Mouse (Mus musculus): ENCODE data around the gene Gm20388.

Gene Gm20388

GRCm38 (mm10) chr8:119967435-119967834 lies 56.8 kb downstream of the Gm20388 start:
- DNase-seq, result no peak

- no peak for DNase-seq
These were observed 59.5 kb downstream of the Gm20388 start for GRCm38 (mm10) chr8:119970169-119970568.

GRCm38 (mm10) chr8:119972558-119972957 lies 61.9 kb downstream of the Gm20388 start:
- DNase-seq, result no peak

- no peak for DNase-seq
These were observed 68.2 kb downstream of the Gm20388 start for GRCm38 (mm10) chr8:119978770-119979381.

GRCm38 (mm10) chr8:119981253-119981652 lies 70.6 kb downstream of the Gm20388 start:
- DNase-seq, result no peak

- peak in 1 of 2 experiments; percentile 60 for DNase-seq
These were observed 73.4 kb downstream of the Gm20388 start for GRCm38 (mm10) chr8:119984085-119984484.

GRCm38 (mm10) chr8:119986174-119986573 lies 75.5 kb downstream of the Gm20388 start:
- no peak for DNase-seq

- DNase-seq, result no peak
These were observed 77.4 kb downstream of the Gm20388 start for GRCm38 (mm10) chr8:119988087-119988486.

- peak; percentile 54 to 65 for DNase-seq
These were observed 81.6 kb downstream of the Gm20388 start, which contains the start of gene Crispld2 for GRCm38 (mm10) chr8:119992249-119992648. Gene Crispld2 (plus strand): TSS chr8:119992438.

GRCm38 (mm10) chr8:119994114-119994513 lies 83.5 kb downstream of the Gm20388 start:
- DNase-seq, result no peak

- no peak for DNase-seq
These were observed 83.9 kb downstream of the Gm20388 start for GRCm38 (mm10) chr8:119994556-119994955.

GRCm38 (mm10) chr8:119997266-119997665 lies 86.6 kb downstream of the Gm20388 start:
- DNase-seq, result no peak

- DNase-seq, result no peak
These were observed 89.8 kb downstream of the Gm20388 start for GRCm38 (mm10) chr8:120000461-120000860.

GRCm38 (mm10) chr8:120001712-120002111 lies 91.1 kb downstream of the Gm20388 start:
- peak; percentile 81 to 87 for DNase-seq

- DNase-seq, result peak in 1 of 2 experiments; percentile 53
These were observed 91.7 kb downstream of the Gm20388 start for GRCm38 (mm10) chr8:120002348-120002747.

GRCm38 (mm10) chr8:120004154-120004702 lies 93.6 kb downstream of the Gm20388 start:
- DNase-seq, result peak; percentile 73 to 83

GRCm38 (mm10) chr8:120004705-120005381 lies 94.2 kb downstream of the Gm20388 start:
- DNase-seq, result no peak

- no peak for DNase-seq
These were observed 96.1 kb downstream of the Gm20388 start for GRCm38 (mm10) chr8:120006645-120007160.

GRCm38 (mm10) chr8:120007178-120007577 lies 96.5 kb downstream of the Gm20388 start:
- no peak for DNase-seq

- DNase-seq, result no peak
These were observed 98.6 kb downstream of the Gm20388 start for GRCm38 (mm10) chr8:120009284-120009683.

- no peak for DNase-seq
These were observed 101.8 kb downstream of the Gm20388 start for GRCm38 (mm10) chr8:120012491-120012890.

GRCm38 (mm10) chr8:120012927-120013326 lies 102.3 kb downstream of the Gm20388 start:
- no peak for DNase-seq

GRCm38 (mm10) chr8:120014267-120015023 lies 103.8 kb downstream of the Gm20388 start:
- no peak for DNase-seq

Measured in kidney, adult 8-10 months (tissue).